Comparison of ENCODE assay signal across 8 mouse cellular contexts in genomic region chr16:25746807-25747206, GRCm38 (mm10).
A peak's percentile ranks its signal among the peaks of the same experiment; 100 is the strongest.
DNase-seq lines count a peak whose midpoint lies in the region; ATAC-seq and TF ChIP-seq lines count a peak whose summit lies in the region.

No protein-coding gene starts in this region.

- 0 out of 2 replicates have a peak overlapping the region, but pooled peaks have one; percentile 3 for H3K4me3 ChIP-seq in gastrocnemius, adult 2 months

- no peak overlapping the region; the same call in 1 of the 2 replicates for H3K27ac ChIP-seq in gastrocnemius, adult 2 months

- intact Hi-C loops in gastrocnemius, adult 2 months (cut with DNase I) = no loop called here
- intact Hi-C loops in left cerebral cortex, postnatal 14 days (cut with DNase I) = no loop called here

- TF ChIP-seq CTCF in gastrocnemius, adult 2 months (IDR thresholded peaks at IDR 0.05) = no peak

- peak; percentile 50 for DNase-seq in embryo, embryonic 10 days (ENCODE audit: low spot score)
- no peak for DNase-seq in embryo, embryonic 9.5 days (ENCODE audit: extremely low spot score)
- peak; percentile 87 for DNase-seq in 3T3-L1 (ENCODE audit: low read depth, low spot score)
- DNase-seq in gastrocnemius, adult 2 months = peak; percentile 43
- DNase-seq in kidney, postnatal 25 days = peak; percentile 38 to 59
- no peak for DNase-seq in spleen, postnatal 10 days (ENCODE audit: low spot score in 2 of 2)
- DNase-seq in left cerebral cortex, postnatal 14 days (ENCODE audit: low spot score in 2 of 2) = no peak

- no peak for ATAC-seq in activated CD4-positive, CD25-positive, alpha-beta regulatory T cell, adult 4 months

Comparison
In these comparisons a context has a peak if more than half of its experiments do, and no peak if none do; other contexts are left out.
1. DNase-seq: peak in embryo, embryonic 10 days (single experiment), 3T3-L1 (single experiment), gastrocnemius, adult 2 months (single experiment) and kidney, postnatal 25 days (2 of 2); none in embryo, embryonic 9.5 days (single experiment), spleen, postnatal 10 days (0 of 2) and left cerebral cortex, postnatal 14 days (0 of 2).